Mouse (Mus musculus) thymus, postnatal 0 days (tissue): ENCODE results near the gene Raly. TPM values are rescaled to one million over a fixed set of nuclear protein-coding genes. Genes with fewer than 3 reads are reported as not detected.

ENCODE experiments used
- DNase-seq: peaks from one replicate; pipeline ENCODE4 v3.0.0-alpha.2; 2015; ENCODE audit warnings: low spot score
- polyA plus RNA-seq: library from polyadenylated mRNA; unstranded; fragments of >200 nt; fragmentation: Nextera tagmentation; extraction: Ambion mirVana; gene quantifications from 2 replicates; pipeline ENCODE4 v1.2.1, GENCODE M21; 2015

Raly gene
- 41.4 and 42.9 TPM in 2 replicates for polyA plus RNA-seq

- DNase-seq, result peak; percentile 99
Measured at GRCm38 (mm10) chr2:154790656-154791483, at the start of gene Raly, which contains the start of gene a. TSS of gene Raly (plus strand) at chr2:154791096. TSS of gene a (plus strand) at chr2:154791402.

- no peak for DNase-seq
Measured at GRCm38 (mm10) chr2:154742911-154743819, 47.7 kb upstream of the Raly start.

- DNase-seq, result no peak
Measured at GRCm38 (mm10) chr2:154743915-154744314, 47.0 kb upstream of the Raly start.

GRCm38 (mm10) chr2:154748383-154748782 is 42.5 kb upstream of the Raly start:
- no peak for DNase-seq

GRCm38 (mm10) chr2:154749046-154750036 is 41.6 kb upstream of the Raly start:
- DNase-seq, result no peak

GRCm38 (mm10) chr2:154751924-154752323 is 39.0 kb upstream of the Raly start:
- DNase-seq, result no peak

GRCm38 (mm10) chr2:154754068-154754560 is 36.8 kb upstream of the Raly start:
- DNase-seq, result peak; percentile 34

GRCm38 (mm10) chr2:154755791-154756190 is 35.1 kb upstream of the Raly start:
- DNase-seq, result peak; percentile 15

GRCm38 (mm10) chr2:154757691-154758090 is 33.2 kb upstream of the Raly start:
- DNase-seq, result no peak

GRCm38 (mm10) chr2:154758454-154758853 is 32.4 kb upstream of the Raly start:
- DNase-seq, result no peak

- DNase-seq, result no peak
Measured at GRCm38 (mm10) chr2:154763226-154763625, 27.7 kb upstream of the Raly start.

GRCm38 (mm10) chr2:154764828-154765497 is 25.9 kb upstream of the Raly start:
- no peak for DNase-seq

- DNase-seq, result no peak
Measured at GRCm38 (mm10) chr2:154765554-154766008, 25.3 kb upstream of the Raly start.

GRCm38 (mm10) chr2:154767051-154767450 is 23.8 kb upstream of the Raly start:
- DNase-seq, result no peak

GRCm38 (mm10) chr2:154769930-154770329 is 21.0 kb upstream of the Raly start, which contains the start of gene Gm14214:
TSS of gene Gm14214 (minus strand) at chr2:154770030.
- no peak for DNase-seq

GRCm38 (mm10) chr2:154771604-154772003 is 19.3 kb upstream of the Raly start:
- DNase-seq, result no peak

- DNase-seq, result peak; percentile 32
Measured at GRCm38 (mm10) chr2:154774032-154774431, 16.9 kb upstream of the Raly start.

GRCm38 (mm10) chr2:154776496-154776895 is 14.4 kb upstream of the Raly start:
- DNase-seq, result no peak

- DNase-seq, result no peak
Measured at GRCm38 (mm10) chr2:154779648-154780047, 11.2 kb upstream of the Raly start.

- no peak for DNase-seq
Measured at GRCm38 (mm10) chr2:154782361-154782760, 8.5 kb upstream of the Raly start.
